Mouse (Mus musculus): ENCODE results near the gene Ltv1.

DNA sequence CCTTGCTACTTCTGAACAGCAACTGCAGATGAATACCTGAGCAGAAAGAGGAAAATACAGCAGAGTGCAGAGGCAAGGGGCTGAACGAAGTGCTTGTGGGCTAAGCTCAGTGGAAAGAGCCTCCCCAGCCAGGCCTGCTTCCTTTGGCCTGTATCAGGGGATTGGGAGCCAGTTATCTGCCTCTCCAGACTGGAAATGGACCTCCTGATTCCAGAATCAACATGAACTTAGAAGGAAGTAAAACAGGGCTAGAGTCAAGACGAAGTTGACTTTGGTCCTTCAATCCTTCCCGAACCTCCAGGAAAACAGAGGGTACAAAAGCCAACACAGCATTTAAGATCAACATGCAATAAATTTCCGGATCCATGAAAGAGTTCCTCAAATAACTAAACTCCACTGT is 45.2 kb upstream of the Ltv1 start:
- no peak for TF ChIP-seq CTCF (IDR thresholded peaks at IDR 0.05; ENCODE audit: low read depth, low read length)
- TF ChIP-seq POLR2A (IDR thresholded peaks at IDR 0.05; ENCODE audit: borderline replicate concordance, low read depth, low read length): no peak
